Mouse (Mus musculus) c-Kit-positive CD71-positive TER-119-negative erythroid progenitor cells, embryonic 14.5 days (primary cell): ENCODE data around the gene Hpf1.

Experiments used
- DNase-seq: peaks from one replicate; pipeline ENCODE4 v3.0.0-alpha.2; 2013; ENCODE audit warnings: low read depth

Hpf1 gene

GRCm38 (mm10) chr8:60895878-60896277 is 5.7 kb downstream of the Hpf1 start:
- peak; percentile 65 for DNase-seq

GRCm38 (mm10) chr8:60900147-60900546 is 9.9 kb downstream of the Hpf1 start:
- no peak for DNase-seq

GRCm38 (mm10) chr8:60912081-60912480 is 21.9 kb downstream of the Hpf1 start:
- DNase-seq: no peak

- no peak for DNase-seq
Measured at GRCm38 (mm10) chr8:60912554-60912953, 22.3 kb downstream of the Hpf1 start.

GRCm38 (mm10) chr8:60919069-60919468 is 28.9 kb downstream of the Hpf1 start:
- DNase-seq: no peak

- no peak for DNase-seq
Measured at GRCm38 (mm10) chr8:60920176-60920575, 30.0 kb downstream of the Hpf1 start.

- no peak for DNase-seq
Measured at GRCm38 (mm10) chr8:60933617-60934016, 43.4 kb downstream of the Hpf1 start.

GRCm38 (mm10) chr8:60938717-60939424 is 48.7 kb downstream of the Hpf1 start:
- DNase-seq: no peak

GRCm38 (mm10) chr8:60942867-60943266 is 52.6 kb downstream of the Hpf1 start:
- no peak for DNase-seq

GRCm38 (mm10) chr8:60947503-60947902 is 57.3 kb downstream of the Hpf1 start:
- DNase-seq: no peak

GRCm38 (mm10) chr8:60949859-60950258 is 59.6 kb downstream of the Hpf1 start:
- DNase-seq: peak; percentile 62

GRCm38 (mm10) chr8:60951271-60951670 is 61.1 kb downstream of the Hpf1 start:
- DNase-seq: no peak

GRCm38 (mm10) chr8:60951757-60952156 is 61.5 kb downstream of the Hpf1 start:
- DNase-seq: no peak

- DNase-seq: no peak
Measured at GRCm38 (mm10) chr8:60952803-60953202, 62.6 kb downstream of the Hpf1 start.

GRCm38 (mm10) chr8:60954281-60955014 is 64.2 kb downstream of the Hpf1 start:
- DNase-seq: peak; percentile 92

GRCm38 (mm10) chr8:60956847-60957246 is 66.6 kb downstream of the Hpf1 start:
- DNase-seq: peak; percentile 72
